Mouse (Mus musculus) hindbrain, embryonic 10.5 days (tissue): ENCODE measurements around the gene Zbtb48. TPM values are rescaled to one million over a fixed set of nuclear protein-coding genes. Genes with fewer than 3 reads are reported as not detected.
"Not testable (repeated sequence)": the region's sequence is repeated elsewhere in the genome, so short reads cannot be mapped to it uniquely, and the experiment has no call there.

Source experiments
- DNase-seq: peaks from one replicate; pipeline ENCODE4 v3.0.0-alpha.2; 2017; ENCODE audit warnings: low spot score
- H3K27ac ChIP-seq: fragments of 300-500 bp; sonication (generic); 2 replicates; pipeline ENCODE4 v1.5.1; 2016; ENCODE audit warnings: mild to moderate bottlenecking, moderate library complexity
- H3K27me3 ChIP-seq: fragments of 300-500 bp; sonication (generic); 2 replicates; pipeline ENCODE4 v1.6.1; 2016; ENCODE audit warnings: mild to moderate bottlenecking; ENCODE audit not compliant: poor library complexity, insufficient read depth, severe bottlenecking
- H3K36me3 ChIP-seq: fragments of 300-500 bp; sonication (generic); 2 replicates; pipeline ENCODE4 v1.6.1; 2016; ENCODE audit warnings: mild to moderate bottlenecking, moderate library complexity
- H3K4me1 ChIP-seq: fragments of 300-500 bp; sonication (generic); replicated peaks from 2 replicates; pipeline ENCODE4 v1.6.1; 2016; ENCODE audit warnings: mild to moderate bottlenecking
- H3K4me3 ChIP-seq: fragments of 300-500 bp; sonication (generic); 2 replicates; pipeline ENCODE4 v1.5.1; 2016; ENCODE audit warnings: mild to moderate bottlenecking, moderate library complexity
- H3K9me3 ChIP-seq: fragments of 300-500 bp; sonication (generic); 2 replicates; pipeline ENCODE4 v1.6.1; 2016; ENCODE audit warnings: mild to moderate bottlenecking, moderate library complexity
- WGBS: fragments of 180-500 bp; shearing (Covaris S2); methylation state at CpG from one replicate; pipeline ENCODE4 v1.1.7; 2016; 5-methylcytosine and 5-hydroxymethylcytosine counted together
- polyA plus RNA-seq: library from polyadenylated mRNA; unstranded; fragments of >200 nt; fragmentation: Nextera tagmentation; extraction: Ambion mirVana; gene quantifications from 2 replicates; pipeline ENCODE4 v1.2.1, GENCODE M21; 2016

Gene Zbtb48
- polyA plus RNA-seq, 1 experiment from 2014 or later, result 25.9 TPM

DNA sequence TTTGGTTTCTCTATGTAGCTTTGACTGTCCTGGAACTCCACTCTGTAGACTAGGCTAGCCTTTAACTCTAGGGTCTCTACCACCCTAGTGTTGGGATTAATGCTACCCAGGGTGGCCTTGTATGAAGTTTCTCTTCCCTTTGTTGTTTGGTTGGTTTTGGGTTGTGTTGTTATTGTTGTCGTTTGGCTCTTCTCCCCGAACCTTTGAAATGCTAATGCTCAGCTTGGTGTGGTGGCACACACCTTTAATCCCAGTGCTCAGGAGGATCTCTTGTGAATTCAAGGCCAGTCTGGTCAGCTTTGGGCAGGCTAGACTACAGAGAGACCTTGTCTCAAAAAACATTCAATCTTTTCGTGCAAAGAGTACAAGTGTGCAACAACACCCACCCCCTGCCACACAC, 15.7 kb upstream of the Zbtb48 start:
- 89% methylated on average over 3 of the region's 3 CpGs for WGBS
- DNase-seq, result no peak
- peaks cover 73% of the 10 kb centered on the region for H3K36me3 ChIP-seq

DNA sequence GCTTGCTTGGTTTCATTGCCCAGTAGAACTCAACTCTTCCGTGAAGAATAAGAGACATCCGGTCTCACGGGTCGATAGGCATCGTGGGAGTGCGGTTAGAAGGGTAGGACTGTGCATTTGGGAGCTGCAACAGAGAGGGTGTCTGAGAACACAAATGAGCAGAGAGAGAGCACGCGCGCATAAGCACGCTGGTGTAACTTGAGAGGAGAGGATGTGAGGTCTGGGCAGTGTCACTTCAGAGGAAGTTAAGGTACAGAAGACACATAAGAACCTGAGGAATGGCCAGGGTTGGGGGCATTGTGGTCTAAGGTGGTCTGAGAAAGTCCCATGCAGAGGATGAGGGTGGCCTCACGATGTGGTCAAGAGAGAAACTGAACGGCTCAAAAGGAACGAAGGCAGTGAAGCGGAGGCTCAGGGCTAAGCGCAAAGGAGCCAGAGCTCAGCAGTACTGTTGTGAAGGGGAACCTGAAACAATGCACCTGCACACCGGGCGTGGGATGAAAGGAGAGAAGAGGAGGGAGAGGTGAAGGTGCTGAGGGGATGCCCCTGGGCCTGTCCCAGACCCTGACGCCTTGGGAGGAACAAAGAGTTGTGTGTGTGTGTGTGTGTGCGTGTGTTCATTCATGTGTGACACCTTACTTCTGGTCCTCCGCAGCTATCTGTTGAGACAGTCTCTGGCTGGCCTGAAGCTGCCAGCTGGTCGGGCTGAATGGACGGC, 14.6 kb upstream of the Zbtb48 start:
- Histone ChIP-seq H3K4me3 (no peak overlapping the region), H3K27ac (no peak overlapping the region), H3K9me3 (no peaks in the 10 kb centered on the region), H3K27me3 (no peaks in the 10 kb centered on the region), H3K36me3 (peaks cover 62% of the 10 kb centered on the region), H3K4me1 (peaks cover 29% of the 10 kb centered on the region)
- 93% methylated on average over 22 of the region's 22 CpGs for WGBS
- DNase-seq, result no peak

More for the DNA sequence above, 15.7 kb upstream of the Zbtb48 start:
- Histone ChIP-seq H3K9me3 (no peaks in the 10 kb centered on the region), H3K4me3 (no peak overlapping the region), H3K27ac (no peak overlapping the region), H3K4me1 (peaks cover 27% of the 10 kb centered on the region), H3K27me3 (no peaks in the 10 kb centered on the region)

DNA sequence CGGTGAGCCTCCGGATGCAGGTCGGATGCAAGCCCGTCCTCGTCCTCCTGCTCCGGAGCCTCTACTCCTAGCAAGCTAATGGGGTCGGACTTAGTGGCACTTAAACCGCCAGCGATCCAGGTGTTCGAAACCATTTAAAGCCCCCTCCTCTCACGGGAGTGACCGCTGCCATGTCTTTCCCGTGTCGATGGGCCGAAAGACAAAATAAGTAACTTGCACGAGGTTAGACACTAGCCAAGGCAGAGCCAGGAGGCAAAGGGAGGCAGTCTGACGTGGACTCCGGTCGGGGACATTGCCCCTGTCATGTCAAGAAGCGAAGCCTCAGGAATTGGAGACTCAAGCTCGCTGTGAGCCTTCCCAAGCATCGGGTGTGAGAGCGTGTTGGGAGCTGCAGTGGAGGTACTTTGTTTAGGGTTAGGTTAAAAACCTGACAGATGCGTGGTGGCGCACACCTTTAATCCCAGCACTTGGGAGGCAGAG, 12.4 kb upstream of the Zbtb48 start:
- Histone ChIP-seq H3K27me3 (no peaks in the 10 kb centered on the region), H3K4me1 (peaks cover 29% of the 10 kb centered on the region), H3K9me3 (no peaks in the 10 kb centered on the region), H3K36me3 (peaks cover 40% of the 10 kb centered on the region), H3K27ac (peak overlapping the region; percentile 90), H3K4me3 (peak overlapping the region; percentile 100)
- DNase-seq, result no peak
- WGBS, result 5% methylated on average over 25 of the region's 25 CpGs

DNA sequence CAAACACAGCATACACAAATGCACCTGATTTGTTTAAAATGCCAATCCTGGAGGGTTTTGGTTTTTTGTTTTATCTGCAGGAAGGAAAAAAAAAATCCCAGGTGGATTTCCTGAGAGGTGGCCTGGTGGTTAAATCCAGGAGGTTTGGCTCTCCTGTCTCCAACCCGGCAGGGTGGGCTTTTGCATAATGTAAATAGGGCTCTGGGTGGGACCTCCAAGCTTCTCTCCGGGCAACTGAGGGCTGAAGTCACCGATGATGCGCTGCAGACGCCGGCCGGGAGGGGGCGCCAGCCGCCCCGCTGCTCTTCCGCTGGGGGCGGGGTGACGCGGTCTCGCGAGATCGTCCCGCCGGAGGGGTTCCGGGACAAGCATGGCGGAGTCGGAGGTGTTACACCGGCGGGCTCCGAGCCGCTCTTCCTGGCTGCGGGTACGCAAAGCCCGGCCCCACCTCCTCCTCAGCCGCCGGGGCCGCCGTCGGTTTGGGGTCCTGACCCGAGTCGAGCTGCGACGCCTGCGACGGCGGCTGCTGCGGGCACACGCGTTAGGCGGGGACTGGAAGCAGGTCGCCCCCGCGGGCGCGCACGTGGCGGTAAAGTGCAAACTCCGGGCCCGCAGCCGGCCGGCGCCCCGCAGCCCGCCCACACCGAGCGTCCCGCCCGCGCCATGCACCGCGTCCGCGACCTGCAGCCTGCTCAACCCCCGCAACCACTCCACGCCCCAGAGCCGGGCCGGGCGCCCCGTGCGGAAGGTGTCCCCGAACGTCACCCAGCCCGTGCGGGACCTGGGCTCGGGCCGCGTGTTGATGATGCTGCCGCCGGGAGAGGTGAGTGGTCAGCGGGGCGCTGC, 11.7 kb upstream of the Zbtb48 start, which contains the start of gene Nol9:
TSS of gene Nol9 (plus strand) at position 337 of the 846 bp plus-strand sequence.
- peak; percentile 95 for DNase-seq
- Histone ChIP-seq H3K27me3 (no peaks in the 10 kb centered on the region), H3K36me3 (peaks cover 34% of the 10 kb centered on the region), H3K27ac (peak within 1 kb of the TSS; percentile 90), H3K9me3 (no peaks in the 10 kb centered on the region), H3K4me1 (peaks cover 29% of the 10 kb centered on the region), H3K4me3 (peak within 1 kb of the TSS; percentile 100)
- under 1% methylated on average over 86 of the region's 86 CpGs for WGBS

DNA sequence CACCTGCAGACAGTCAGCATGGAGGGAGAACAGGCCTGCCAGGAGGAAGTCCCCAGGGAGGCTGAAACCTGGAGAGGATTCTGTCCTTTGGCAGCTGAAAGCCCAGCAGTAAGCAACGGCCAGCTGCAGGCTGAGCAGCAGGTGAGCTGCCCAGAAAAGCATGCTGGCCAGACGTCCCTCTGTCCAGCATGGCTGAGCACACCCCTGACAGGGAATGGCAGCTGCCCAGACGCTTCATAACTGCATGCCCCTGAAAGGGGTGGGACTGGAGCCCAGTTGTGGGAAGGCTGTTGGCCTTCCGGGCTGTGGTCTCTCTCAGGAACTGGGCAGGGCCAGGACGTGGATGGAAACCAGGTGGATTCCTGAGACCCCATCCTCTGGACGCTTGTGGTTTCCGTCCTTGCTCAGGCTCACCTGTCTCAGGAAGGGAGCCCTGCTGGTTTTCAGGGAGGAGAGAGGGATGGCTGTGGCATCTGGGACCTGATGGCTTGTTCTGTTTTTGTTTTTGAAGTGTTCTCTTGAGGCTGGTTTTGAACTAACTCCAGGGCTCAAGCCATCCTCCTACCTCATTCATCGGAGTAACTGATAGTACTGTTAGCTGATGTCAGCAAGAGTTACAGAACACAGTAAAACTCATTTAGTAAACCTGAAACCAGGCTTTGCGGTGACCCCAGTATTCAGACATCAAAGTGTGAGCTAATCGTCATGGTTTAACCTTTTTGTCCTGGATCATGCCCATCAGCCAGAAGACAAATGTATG, 10.9 kb upstream of the Zbtb48 start, which contains the start of gene Tas1r1:
TSS of gene Tas1r1 (minus strand) at position 344 of the 760 bp plus-strand sequence.
- DNase-seq, result no peak
- Histone ChIP-seq H3K4me3 (peak within 1 kb of the TSS; percentile 100), H3K27ac (peak within 1 kb of the TSS; percentile 90), H3K4me1 (peaks cover 29% of the 10 kb centered on the region), H3K27me3 (0 out of 2 replicates have a peak, but pooled peaks cover 2% of the 10 kb centered on the region), H3K36me3 (peaks cover 25% of the 10 kb centered on the region), H3K9me3 (no peaks in the 10 kb centered on the region)
- WGBS, result 56% methylated on average over 10 of the region's 10 CpGs

DNA sequence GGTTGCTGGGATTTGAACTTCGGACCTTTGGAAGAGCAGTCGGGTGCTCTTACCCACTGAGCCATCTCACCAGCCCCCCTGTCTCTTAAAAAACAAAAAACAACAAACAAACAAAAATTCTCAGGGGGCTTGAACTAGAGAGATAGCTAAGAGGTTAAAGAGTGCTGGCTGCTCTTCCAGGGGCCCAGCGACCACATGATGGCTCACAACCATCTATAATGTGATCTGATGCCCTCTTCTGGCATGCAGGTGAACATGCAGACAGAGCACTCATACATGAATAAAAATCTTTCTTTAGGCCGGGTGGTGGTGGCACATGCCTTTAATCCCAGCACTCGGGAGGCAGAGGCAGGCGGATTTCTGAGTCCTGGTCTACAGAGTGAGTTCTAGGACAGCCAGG, 9.0 kb upstream of the Zbtb48 start:
- Histone ChIP-seq H3K27me3 (peaks cover 17% of the 10 kb centered on the region; the same call in 1 of the 2 replicates), H3K4me1 (peaks cover 40% of the 10 kb centered on the region)
- H3K36me3 ChIP-seq, DNase-seq, H3K9me3 ChIP-seq, H3K4me3 ChIP-seq, H3K27ac ChIP-seq: not testable (repeated sequence)
- 90% methylated on average over 6 of the region's 6 CpGs for WGBS

DNA sequence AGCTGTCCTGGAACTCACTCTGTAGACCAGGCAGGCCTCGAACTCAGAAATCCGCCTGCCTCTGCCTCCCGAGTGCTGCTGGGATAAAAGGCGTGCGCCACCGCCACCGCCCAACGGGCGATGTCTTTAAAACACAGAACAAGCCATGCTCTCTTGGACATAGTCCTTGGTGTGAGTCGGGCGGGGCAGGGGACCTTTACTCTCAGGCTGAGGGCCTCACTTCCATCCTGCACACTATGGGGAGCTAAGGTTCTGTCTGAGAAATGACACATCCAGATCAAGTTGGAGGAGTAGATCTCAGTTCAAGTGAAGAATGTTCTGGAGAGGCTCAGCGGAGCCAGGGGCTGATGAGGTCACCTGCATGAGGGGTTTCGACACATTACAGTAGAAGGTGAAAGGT, 5.5 kb upstream of the Zbtb48 start:
- no peaks in the 10 kb centered on the region for H3K9me3 ChIP-seq
- no peak for DNase-seq
- H3K27me3 ChIP-seq, result peaks cover 17% of the 10 kb centered on the region; the same call in 1 of the 2 replicates
- 90% methylated on average over 13 of the region's 13 CpGs for WGBS
- H3K4me1 ChIP-seq, result peaks cover 44% of the 10 kb centered on the region
- no peaks in the 10 kb centered on the region for H3K36me3 ChIP-seq
- H3K27ac ChIP-seq, result no peak overlapping the region
- H3K4me3 ChIP-seq, result no peak overlapping the region

DNA sequence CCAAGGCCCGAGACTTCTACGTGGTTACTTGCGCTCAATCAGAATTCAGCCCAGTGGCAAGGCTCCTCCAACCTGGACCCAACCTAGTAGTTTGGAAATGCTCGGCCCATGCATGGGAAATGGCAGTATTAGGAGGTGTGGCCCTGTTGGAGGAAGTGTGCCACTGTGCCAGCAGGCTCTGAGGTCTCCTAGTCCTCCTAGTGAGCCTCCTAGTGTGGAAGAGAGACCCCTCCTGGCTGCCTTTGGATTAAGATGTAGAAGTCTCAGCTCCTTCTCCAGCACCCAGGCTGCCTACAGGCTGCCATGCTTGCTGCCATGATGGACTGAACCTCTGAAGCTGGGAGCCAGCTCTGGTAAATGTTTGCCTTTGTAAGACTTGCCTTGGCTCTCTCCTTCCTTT, 2.5 kb upstream of the Zbtb48 start:
- peaks cover 17% of the 10 kb centered on the region; the same call in 1 of the 2 replicates for H3K27me3 ChIP-seq
- H3K4me3 ChIP-seq, result peak overlapping the region; percentile 20; the same call in 1 of the 2 replicates
- peak overlapping the region; percentile 40; the same call in 1 of the 2 replicates for H3K27ac ChIP-seq
- 66% methylated on average over 4 of the region's 4 CpGs for WGBS
- H3K36me3 ChIP-seq, result peaks cover 11% of the 10 kb centered on the region
- H3K4me1 ChIP-seq, result peaks cover 73% of the 10 kb centered on the region
- DNase-seq, result no peak
- H3K9me3 ChIP-seq, result no peaks in the 10 kb centered on the region

DNA sequence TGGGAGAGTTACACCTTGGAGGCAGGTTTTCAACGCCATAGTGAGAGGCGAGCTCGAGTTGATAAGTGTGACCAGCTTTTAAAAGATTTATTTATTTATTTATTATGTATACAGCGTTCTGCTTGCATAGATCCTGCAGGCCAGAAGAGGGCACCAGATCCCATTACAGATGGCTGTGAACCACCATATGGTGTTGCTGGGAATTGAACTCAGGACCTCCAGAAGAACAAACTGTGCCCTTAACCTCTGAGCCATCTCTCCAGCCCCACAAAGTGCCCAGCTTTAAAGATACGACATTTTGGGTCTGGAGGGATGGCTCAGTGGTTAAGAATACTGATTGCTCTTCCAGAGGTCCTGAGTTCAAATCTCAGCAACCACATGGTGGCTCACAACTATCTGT, 1.6 kb upstream of the Zbtb48 start:
- peak overlapping the region; percentile 95; the same call in 1 of the 2 replicates for H3K4me3 ChIP-seq
- 41% methylated on average over 5 of the region's 5 CpGs for WGBS
- peaks cover 82% of the 10 kb centered on the region for H3K4me1 ChIP-seq

DNA sequence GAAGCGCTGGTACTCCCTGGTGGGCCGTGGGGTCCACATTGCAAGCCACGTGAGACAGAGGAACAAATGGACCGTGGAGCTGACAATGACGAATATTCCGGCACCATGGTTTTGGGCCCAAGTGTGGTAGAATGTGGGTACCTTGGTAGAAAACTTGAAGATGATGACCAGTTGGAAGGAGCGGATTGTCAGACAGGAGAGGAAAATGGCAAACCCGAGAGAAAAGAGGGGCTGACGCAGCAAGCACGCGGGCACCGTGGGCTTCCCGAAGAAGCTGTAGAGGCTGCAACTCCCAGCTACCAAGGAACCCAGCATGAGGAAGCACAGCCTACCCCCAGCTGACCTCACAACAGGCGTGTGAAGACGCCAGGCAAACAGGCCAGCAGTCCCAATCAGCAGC, 985 bp upstream of the Zbtb48 start:
- peak overlapping the region; percentile 95 for H3K4me3 ChIP-seq
- no peak for DNase-seq
- H3K36me3 ChIP-seq, result peaks cover 26% of the 10 kb centered on the region
- peaks cover 87% of the 10 kb centered on the region for H3K4me1 ChIP-seq
- H3K9me3 ChIP-seq, result no peaks in the 10 kb centered on the region
- H3K27me3 ChIP-seq, result peaks cover 15% of the 10 kb centered on the region; the same call in 1 of the 2 replicates
- 66% methylated on average over 15 of the region's 15 CpGs for WGBS
- no peak overlapping the region for H3K27ac ChIP-seq

More for the DNA sequence above, 1.6 kb upstream of the Zbtb48 start:
- DNase-seq, result no peak
- peaks cover 20% of the 10 kb centered on the region for H3K36me3 ChIP-seq
- peaks cover 17% of the 10 kb centered on the region; the same call in 1 of the 2 replicates for H3K27me3 ChIP-seq
- no peaks in the 10 kb centered on the region for H3K9me3 ChIP-seq
- H3K27ac ChIP-seq, result no peak overlapping the region

DNA sequence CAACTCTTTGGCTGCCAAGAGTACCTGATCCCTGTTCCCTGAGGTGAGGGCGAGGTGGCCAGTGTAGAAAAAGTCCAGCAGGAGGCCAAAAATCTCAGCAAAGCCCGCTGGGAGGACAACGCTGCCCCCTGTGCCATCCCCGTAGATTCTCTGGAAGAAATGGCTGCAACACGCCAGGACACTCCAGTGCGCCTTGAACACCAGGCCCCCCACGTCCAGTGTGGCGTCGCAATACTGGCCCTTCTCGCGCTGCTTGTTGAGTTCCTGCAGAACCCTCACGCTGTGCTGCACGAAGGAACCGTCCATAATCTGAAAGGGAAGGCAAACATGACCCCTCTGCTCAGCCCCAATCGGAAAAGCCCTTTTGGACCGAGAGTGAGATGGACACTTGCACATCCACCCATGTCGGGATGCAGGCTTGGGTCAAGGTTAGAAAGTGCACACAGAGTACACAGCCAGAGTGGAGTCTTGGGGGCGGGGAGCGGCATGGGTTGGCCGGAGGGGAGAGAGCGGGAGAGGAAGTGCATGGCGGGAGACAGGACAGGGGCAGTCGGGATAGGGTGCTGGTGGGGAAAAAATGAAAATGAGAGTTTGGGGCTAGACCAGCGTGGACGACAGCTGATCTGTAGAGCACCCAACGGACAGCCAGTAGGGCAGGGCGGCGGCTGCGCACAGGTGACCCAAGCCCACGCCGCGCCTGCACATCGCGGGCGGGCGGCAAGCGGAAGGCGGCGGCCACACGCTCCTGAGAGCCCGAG, 541 bp downstream of the Zbtb48 start:
- Histone ChIP-seq H3K9me3 (no peaks in the 10 kb centered on the region), H3K27me3 (peaks cover 4% of the 10 kb centered on the region; the same call in 1 of the 2 replicates), H3K4me3 (peak overlapping the region; percentile 95), H3K27ac (peak overlapping the region; percentile 92), H3K4me1 (peaks cover 83% of the 10 kb centered on the region), H3K36me3 (peaks cover 42% of the 10 kb centered on the region)
- 2% methylated on average over 41 of the region's 41 CpGs for WGBS
- no peak for DNase-seq
